Mouse (Mus musculus): Measurements from ENCODE around the gene 1700017D01Rik.
"Not testable (repeated sequence)": the region's sequence is repeated elsewhere in the genome, so short reads cannot be mapped to it uniquely, and the experiment has no call there.

The 1700017D01Rik gene

GRCm38 (mm10) chr19:11130776-11131175 is at the start of gene 1700017D01Rik:
Gene 1700017D01Rik, minus strand, starts transcription at chr19:11130876.
- DNase-seq: not testable (repeated sequence)

GRCm38 (mm10) chr19:11177464-11177863 is 46.8 kb upstream of the 1700017D01Rik start:
- no peak for DNase-seq

GRCm38 (mm10) chr19:11165172-11165571 is 34.5 kb upstream of the 1700017D01Rik start, which contains the start of gene 1700025F22Rik:
Gene 1700025F22Rik, minus strand, starts transcription at chr19:11165320.
- DNase-seq: peak in 1 of 2 experiments; percentile 2

- DNase-seq: not testable (repeated sequence)
These were observed 27.2 kb upstream of the 1700017D01Rik start for GRCm38 (mm10) chr19:11157890-11158289.

- DNase-seq: no peak
These were observed 4.7 kb upstream of the 1700017D01Rik start for GRCm38 (mm10) chr19:11135336-11135735.

GRCm38 (mm10) chr19:11134852-11135251 is 4.2 kb upstream of the 1700017D01Rik start:
- no peak for DNase-seq

GRCm38 (mm10) chr19:11129702-11130101 is 974 bp downstream of the 1700017D01Rik start:
- no peak for DNase-seq

GRCm38 (mm10) chr19:11121016-11121420 is 9.7 kb downstream of the 1700017D01Rik start:
- peak; percentile 40 to 51 for DNase-seq

- DNase-seq: no peak
These were observed 11.3 kb downstream of the 1700017D01Rik start for GRCm38 (mm10) chr19:11119338-11119737.

- no peak for DNase-seq
These were observed 22.9 kb downstream of the 1700017D01Rik start for GRCm38 (mm10) chr19:11107746-11108145.

GRCm38 (mm10) chr19:11101880-11102279 is 28.8 kb downstream of the 1700017D01Rik start:
- no peak for DNase-seq

GRCm38 (mm10) chr19:11098401-11098800 is 32.3 kb downstream of the 1700017D01Rik start:
- no peak for DNase-seq

- not testable (repeated sequence) for DNase-seq
These were observed 38.5 kb downstream of the 1700017D01Rik start for GRCm38 (mm10) chr19:11092131-11092530.

- no peak for DNase-seq
These were observed 49.7 kb downstream of the 1700017D01Rik start, which contains the start of gene Ms4a8a for GRCm38 (mm10) chr19:11080934-11081333. Gene Ms4a8a, minus strand, starts transcription at chr19:11081102.

GRCm38 (mm10) chr19:11070364-11070763 is 60.3 kb downstream of the 1700017D01Rik start:
- DNase-seq: no peak

GRCm38 (mm10) chr19:11065202-11065875 is 65.3 kb downstream of the 1700017D01Rik start:
- no peak for DNase-seq

- no peak for DNase-seq
These were observed 69.8 kb downstream of the 1700017D01Rik start for GRCm38 (mm10) chr19:11060900-11061299.

GRCm38 (mm10) chr19:11059967-11060366 is 70.7 kb downstream of the 1700017D01Rik start:
- DNase-seq: no peak

GRCm38 (mm10) chr19:11055700-11056099 is 75.0 kb downstream of the 1700017D01Rik start:
- not testable (repeated sequence) for DNase-seq

GRCm38 (mm10) chr19:11053277-11053676 is 77.4 kb downstream of the 1700017D01Rik start:
- no peak for DNase-seq

GRCm38 (mm10) chr19:11052877-11053276 is 77.8 kb downstream of the 1700017D01Rik start:
- no peak for DNase-seq

- DNase-seq: no peak
These were observed 80.4 kb downstream of the 1700017D01Rik start for GRCm38 (mm10) chr19:11050286-11050685.

- no peak for DNase-seq
These were observed 81.2 kb downstream of the 1700017D01Rik start for GRCm38 (mm10) chr19:11049426-11049825.

GRCm38 (mm10) chr19:11048503-11048902 is 82.2 kb downstream of the 1700017D01Rik start:
- no peak for DNase-seq

- DNase-seq: no peak
These were observed 82.7 kb downstream of the 1700017D01Rik start for GRCm38 (mm10) chr19:11048009-11048408.
